Mouse (Mus musculus) heart, embryonic 11.5 days (tissue): ENCODE measurements at regions not wholly inside any gene's neighbourhood (a gene's known extent, or its start where the extent isn't known, plus 50 kb on each side); places are given as distances from the start of the nearest gene placed in this dataset.

Experiments
- ATAC-seq: fragments of 200-750 bp; cut with Nextera tagmentation; replicated peaks from 2 replicates; pipeline ENCODE4 v1.8.0; 2017; ENCODE audit warnings: moderate library complexity; ENCODE audit not compliant: insufficient number of reproducible peaks, low FRiP score, low TSS enrichment
- H3K27ac ChIP-seq: fragments of 300-500 bp; sonication (generic); 2 replicates; pipeline ENCODE4 v1.5.1; 2014; ENCODE audit warnings: mild to moderate bottlenecking, low read depth, low read length
- H3K27me3 ChIP-seq: fragments of 300-500 bp; sonication (generic); 2 replicates; pipeline ENCODE4 v1.6.1; 2014; ENCODE audit warnings: mild to moderate bottlenecking, low read length, mixed read lengths; ENCODE audit not compliant: control insufficient read depth, insufficient read depth
- H3K36me3 ChIP-seq: fragments of 300-500 bp; sonication (generic); 2 replicates; pipeline ENCODE4 v1.6.1; 2014; ENCODE audit warnings: mild to moderate bottlenecking, low read length, moderate library complexity, mixed read lengths; ENCODE audit not compliant: control insufficient read depth, insufficient read depth
- H3K4me1 ChIP-seq: fragments of 300-500 bp; sonication (generic); 2 replicates; pipeline ENCODE4 v1.6.1; 2014; ENCODE audit warnings: low read length; ENCODE audit not compliant: control insufficient read depth, insufficient read depth
- H3K4me2 ChIP-seq: fragments of 300-500 bp; sonication (generic); 2 replicates; pipeline ENCODE4 v1.6.1; 2014; ENCODE audit warnings: mild to moderate bottlenecking, moderate library complexity
- H3K4me3 ChIP-seq: fragments of 300-500 bp; sonication (generic); 2 replicates; pipeline ENCODE4 v1.5.1; 2014; ENCODE audit warnings: low read depth, low read length
- H3K9ac ChIP-seq: fragments of 300-500 bp; sonication (generic); 2 replicates; pipeline ENCODE4 v1.6.1; 2014; ENCODE audit warnings: mild to moderate bottlenecking, low read depth, low read length, moderate library complexity
- H3K9me3 ChIP-seq: fragments of 300-500 bp; sonication (generic); replicated peaks from 2 replicates; pipeline ENCODE4 v1.6.1; 2016; ENCODE audit warnings: low read length; ENCODE audit not compliant: control insufficient read depth
- WGBS: fragments of 180-500 bp; shearing (Covaris S2); extraction: QIAGEN DNeasy Blood & Tissue Kit; methylation state at CpG from one replicate; pipeline ENCODE4 v1.1.7; 2014; ENCODE audit not compliant: insufficient replicate concordance; 5-methylcytosine and 5-hydroxymethylcytosine counted together

DNA sequence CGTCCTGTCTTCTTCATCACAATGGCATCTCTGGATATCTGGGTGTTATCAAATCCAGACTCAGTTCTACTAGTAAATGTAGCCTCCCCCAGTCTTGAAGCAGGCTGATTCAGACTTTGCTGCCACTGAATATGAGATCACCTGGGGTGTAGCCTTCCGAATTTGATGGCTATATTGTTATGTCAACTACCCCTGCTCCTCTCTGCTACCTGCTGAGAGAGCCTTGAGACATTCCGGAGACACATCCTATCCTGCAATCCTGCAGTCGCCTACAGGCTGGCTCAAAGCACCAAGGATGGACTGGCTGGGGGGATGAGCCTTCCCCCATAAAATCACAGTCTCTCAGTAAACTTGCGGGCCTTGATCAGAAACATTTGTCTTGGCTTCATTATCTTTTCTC, 655.4 kb upstream of the Nrsn1 start:
- whole genome bisulfite sequencing = 73% methylated on average over 5 of the region's 5 CpGs
- Histone ChIP-seq H3K4me2 (no peak overlapping the region), H3K9me3 (no peaks in the 10 kb centered on the region), H3K27ac (no peak overlapping the region), H3K36me3 (no peaks in the 10 kb centered on the region), H3K9ac (no peak overlapping the region), H3K4me3 (no peak overlapping the region), H3K27me3 (no peaks in the 10 kb centered on the region), H3K4me1 (peaks cover 7% of the 10 kb centered on the region)
- no peak for ATAC-seq

DNA sequence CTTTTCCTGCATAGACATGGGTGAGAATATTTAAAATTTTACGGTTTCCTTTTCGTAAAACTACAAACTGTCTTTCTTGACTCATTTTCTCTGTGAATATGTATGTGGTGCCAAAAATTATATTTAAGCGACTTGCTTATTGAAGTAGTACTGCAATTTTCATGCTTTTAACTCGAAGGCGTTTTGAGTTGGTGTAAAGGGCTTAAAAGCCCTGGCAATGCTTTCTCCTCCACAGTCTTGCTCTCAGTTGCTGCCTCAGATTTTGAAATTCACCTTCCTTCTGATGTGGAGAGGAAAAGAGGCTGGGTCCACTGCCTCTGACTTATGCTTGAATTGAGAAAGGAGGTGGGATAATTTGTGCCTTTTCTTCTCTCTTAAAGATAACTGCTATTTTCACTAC, 629.6 kb upstream of the Nrsn1 start:
- Histone ChIP-seq H3K36me3 (no peaks in the 10 kb centered on the region), H3K27me3 (no peaks in the 10 kb centered on the region), H3K4me3 (no peak overlapping the region), H3K4me1 (no peaks in the 10 kb centered on the region), H3K27ac (no peak overlapping the region), H3K9ac (no peak overlapping the region), H3K9me3 (no peaks in the 10 kb centered on the region), H3K4me2 (no peak overlapping the region)
- WGBS = 81% methylated on average over 5 of the region's 5 CpGs
- no peak for ATAC-seq

DNA sequence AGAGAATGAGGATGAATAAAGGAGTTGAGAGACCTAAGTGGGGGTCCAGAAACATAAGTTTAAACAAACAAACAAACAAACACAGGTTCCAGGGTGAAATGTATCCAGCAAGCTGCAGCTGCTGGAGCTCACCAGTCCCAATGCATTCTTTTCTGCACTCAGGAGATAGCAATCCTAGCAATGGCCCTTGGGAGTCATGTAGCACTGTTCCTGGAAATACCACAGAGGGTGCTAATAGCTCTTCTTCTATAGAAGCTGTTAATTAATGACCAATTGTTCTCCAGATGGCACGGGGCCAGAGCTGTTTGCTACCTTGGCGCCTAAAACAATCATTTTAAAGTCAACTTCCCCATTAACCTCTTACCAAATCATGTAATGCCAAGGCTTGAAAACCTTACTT, 622.8 kb upstream of the Nrsn1 start:
- no peak overlapping the region for H3K4me2 ChIP-seq
- H3K4me3 ChIP-seq = no peak overlapping the region
- H3K27me3 ChIP-seq = no peaks in the 10 kb centered on the region
- no peak for ATAC-seq
- no peaks in the 10 kb centered on the region for H3K9me3 ChIP-seq
- H3K27ac ChIP-seq = no peak overlapping the region
- H3K9ac ChIP-seq = no peak overlapping the region
- H3K4me1 ChIP-seq = no peaks in the 10 kb centered on the region
- 52% methylated on average over 2 of the region's 2 CpGs for WGBS
- no peaks in the 10 kb centered on the region for H3K36me3 ChIP-seq

DNA sequence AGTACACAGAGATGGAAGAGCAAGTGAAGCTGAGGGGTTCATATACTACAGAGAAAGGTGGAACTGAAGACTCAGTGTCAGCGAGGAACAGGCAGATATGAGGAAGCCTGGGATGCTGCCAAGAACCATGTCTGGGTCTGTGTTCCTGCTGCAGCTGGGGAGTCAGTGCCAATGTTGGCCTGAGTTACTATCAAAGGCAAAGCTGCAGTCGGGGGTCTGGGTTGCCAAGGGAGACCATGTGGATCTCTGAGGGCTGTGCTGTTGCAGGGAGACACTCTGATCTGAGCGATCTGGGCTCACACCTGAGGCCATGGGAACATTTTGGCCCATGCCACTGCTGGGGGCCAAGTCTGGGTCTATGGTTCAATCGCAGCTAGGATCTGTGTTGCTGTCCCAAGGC, 612.5 kb upstream of the Nrsn1 start:
- H3K36me3 ChIP-seq = no peaks in the 10 kb centered on the region
- H3K27me3 ChIP-seq = no peaks in the 10 kb centered on the region
- no peak for ATAC-seq
- no peak overlapping the region for H3K4me2 ChIP-seq
- no peaks in the 10 kb centered on the region for H3K9me3 ChIP-seq
- no peak overlapping the region for H3K9ac ChIP-seq
- H3K4me1 ChIP-seq = no peaks in the 10 kb centered on the region
- WGBS = 69% methylated on average over 4 of the region's 4 CpGs
- no peak overlapping the region for H3K4me3 ChIP-seq
- H3K27ac ChIP-seq = no peak overlapping the region

DNA sequence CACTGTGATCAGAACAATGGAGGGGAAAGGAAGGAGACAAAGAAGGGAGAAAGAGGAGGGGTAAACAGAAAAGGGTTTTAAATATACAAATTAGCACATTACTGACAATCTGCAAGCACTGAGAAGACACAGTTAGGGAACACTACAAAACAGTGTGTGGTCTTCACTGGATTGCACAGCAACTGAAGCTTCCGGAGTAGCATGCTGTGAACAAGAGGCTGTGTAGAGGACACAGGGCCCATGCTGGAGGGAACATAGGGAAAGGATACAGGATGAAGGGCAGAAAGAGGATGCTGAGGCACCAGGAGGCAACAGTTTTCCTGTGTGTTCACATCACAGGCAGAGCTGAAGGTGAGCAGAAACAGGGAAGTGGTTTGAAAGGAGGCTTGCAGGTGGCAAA, 598.6 kb upstream of the Nrsn1 start:
- Histone ChIP-seq H3K9ac (no peak overlapping the region), H3K4me3 (no peak overlapping the region)
- WGBS = 90% methylated on average over 1 of the region's 1 CpGs

DNA sequence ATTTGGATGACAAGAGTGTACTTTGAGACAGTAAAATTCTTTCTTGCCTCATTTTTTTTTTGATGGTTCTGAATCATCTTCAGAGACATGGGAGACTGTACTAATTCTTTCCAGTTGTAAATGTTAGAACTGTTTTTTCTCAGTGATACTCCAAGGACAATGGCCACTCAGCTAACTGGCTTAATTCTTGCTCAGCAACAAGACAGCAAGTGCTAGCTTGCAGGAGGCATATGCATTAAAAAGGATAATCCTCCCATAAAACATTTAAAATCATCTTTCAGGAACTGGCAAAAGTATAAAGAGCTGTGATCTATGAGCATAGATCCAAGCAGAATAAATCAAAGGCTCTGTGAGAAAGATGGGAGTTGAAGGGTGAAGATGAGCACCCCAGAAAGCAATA, 587.9 kb upstream of the Nrsn1 start:
- Histone ChIP-seq H3K27me3 (no peaks in the 10 kb centered on the region), H3K27ac (no peak overlapping the region), H3K4me2 (no peak overlapping the region), H3K4me1 (no peaks in the 10 kb centered on the region), H3K36me3 (no peaks in the 10 kb centered on the region), H3K9me3 (no peaks in the 10 kb centered on the region), H3K4me3 (no peak overlapping the region), H3K9ac (no peak overlapping the region)
- no peak for ATAC-seq

More for the DNA sequence above, 598.6 kb upstream of the Nrsn1 start:
- H3K36me3 ChIP-seq = no peaks in the 10 kb centered on the region
- no peak overlapping the region for H3K27ac ChIP-seq
- H3K9me3 ChIP-seq = no peaks in the 10 kb centered on the region
- no peak overlapping the region for H3K4me2 ChIP-seq
- no peaks in the 10 kb centered on the region for H3K27me3 ChIP-seq
- H3K4me1 ChIP-seq = no peaks in the 10 kb centered on the region
- no peak for ATAC-seq

DNA sequence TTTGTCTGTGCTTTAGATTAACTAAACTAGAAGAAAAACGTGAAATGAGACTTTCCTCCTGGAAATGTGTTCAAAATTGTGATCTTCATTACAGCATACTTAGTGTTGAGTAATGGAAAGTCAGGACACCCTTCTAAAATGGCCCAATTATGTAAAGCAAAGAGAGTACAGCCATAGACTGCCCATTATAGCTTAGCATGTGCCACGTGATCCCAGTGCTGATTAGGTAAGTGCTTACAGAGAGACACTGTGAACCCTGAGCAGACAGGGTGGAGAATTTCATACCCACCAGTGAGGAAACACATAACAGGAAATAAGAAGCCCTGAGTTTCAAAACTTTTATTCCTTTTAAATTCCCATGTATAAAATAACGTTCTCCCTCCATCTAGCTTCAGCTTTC, 587.3 kb upstream of the Nrsn1 start:
- ATAC-seq = no peak
- Histone ChIP-seq H3K27me3 (no peaks in the 10 kb centered on the region), H3K4me1 (no peaks in the 10 kb centered on the region), H3K27ac (no peak overlapping the region), H3K4me2 (no peak overlapping the region), H3K4me3 (no peak overlapping the region), H3K9me3 (no peaks in the 10 kb centered on the region), H3K9ac (no peak overlapping the region), H3K36me3 (no peaks in the 10 kb centered on the region)
- 72% methylated on average over 3 of the region's 3 CpGs for WGBS

DNA sequence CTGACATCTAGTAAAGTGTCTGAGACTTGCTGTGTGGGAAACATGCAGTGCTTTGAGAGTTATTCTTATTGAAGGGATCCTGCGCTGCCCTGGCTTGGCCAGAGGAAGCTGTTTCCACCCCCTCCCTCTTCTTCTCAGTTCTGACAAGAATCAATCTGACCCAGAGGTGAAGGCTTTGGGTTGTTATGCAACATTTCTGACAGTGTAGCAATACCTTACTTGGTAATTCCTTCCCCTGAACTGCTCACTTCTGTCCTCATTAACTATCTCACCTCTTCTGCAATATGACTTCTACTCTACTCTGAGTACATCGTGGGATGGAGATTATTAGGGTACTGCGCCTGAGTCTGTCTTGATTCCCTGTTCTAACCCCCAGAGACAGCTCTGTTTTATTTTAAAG, 586.8 kb upstream of the Nrsn1 start:
- H3K9me3 ChIP-seq = no peaks in the 10 kb centered on the region
- no peaks in the 10 kb centered on the region for H3K36me3 ChIP-seq
- H3K4me3 ChIP-seq = no peak overlapping the region
- no peaks in the 10 kb centered on the region for H3K27me3 ChIP-seq
- H3K4me2 ChIP-seq = no peak overlapping the region
- no peaks in the 10 kb centered on the region for H3K4me1 ChIP-seq
- 75% methylated on average over 3 of the region's 3 CpGs for whole genome bisulfite sequencing
- ATAC-seq = no peak
- no peak overlapping the region for H3K27ac ChIP-seq
- H3K9ac ChIP-seq = no peak overlapping the region

DNA sequence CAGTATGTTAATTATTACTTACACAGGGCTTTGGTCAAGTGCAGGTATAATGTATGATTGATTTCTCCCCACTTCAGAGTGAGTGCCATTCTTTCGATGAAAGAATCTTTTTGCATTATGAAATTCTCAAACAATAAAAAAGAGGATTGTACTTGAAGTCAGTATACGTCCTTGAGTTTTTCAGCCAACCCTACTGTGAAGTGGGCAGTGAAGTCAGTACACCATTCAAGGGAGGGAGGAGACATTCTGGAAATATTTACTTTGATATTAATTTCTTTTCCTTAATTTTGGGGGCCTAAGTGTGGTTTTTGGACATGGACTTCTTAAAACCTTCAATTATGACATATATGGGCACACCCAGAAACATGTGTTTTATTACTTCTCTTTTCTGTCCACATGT, 586.2 kb upstream of the Nrsn1 start:
- H3K27me3 ChIP-seq = no peaks in the 10 kb centered on the region
- H3K27ac ChIP-seq = no peak overlapping the region
- 90% methylated on average over 2 of the region's 2 CpGs for WGBS
- H3K4me3 ChIP-seq = no peak overlapping the region
- no peak overlapping the region for H3K4me2 ChIP-seq
- ATAC-seq = no peak
- no peaks in the 10 kb centered on the region for H3K9me3 ChIP-seq
- no peak overlapping the region for H3K9ac ChIP-seq
- H3K36me3 ChIP-seq = no peaks in the 10 kb centered on the region
- no peaks in the 10 kb centered on the region for H3K4me1 ChIP-seq
